Mouse (Mus musculus): Measurements from ENCODE around the gene Ppfibp1.

DNA sequence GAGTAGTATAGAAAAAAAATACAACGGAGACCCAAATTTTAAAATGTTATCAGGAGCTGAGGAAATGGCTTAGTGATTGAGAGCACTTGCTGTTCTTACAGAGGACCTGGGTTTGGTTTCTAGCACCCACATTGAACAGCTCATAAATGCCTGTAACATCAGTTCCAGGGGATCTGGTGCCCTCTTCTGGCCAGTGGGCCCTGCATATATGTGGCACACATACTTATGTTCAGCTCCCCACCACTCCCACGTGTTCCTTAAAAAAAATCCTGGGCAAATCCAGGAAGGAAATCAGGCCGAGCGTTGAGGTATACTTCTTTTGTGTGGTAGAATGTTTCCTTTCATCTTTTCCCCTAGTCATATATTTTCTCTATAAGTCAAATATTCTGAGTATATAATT lies 13.6 kb downstream of the Ppfibp1 start:
- TF ChIP-seq GATA1 (IDR thresholded peaks at IDR 0.05; ENCODE audit: borderline replicate concordance, low read length) (no peak), FLI1 (IDR thresholded peaks at IDR 0.05; ENCODE audit: low read length) (no peak)
